Mouse (Mus musculus) forebrain, embryonic 15.5 days (tissue): ENCODE measurements around the gene Itsn2. TPM values are rescaled to one million over a fixed set of nuclear protein-coding genes. Genes with fewer than 3 reads are reported as not detected.

Experiments
- ATAC-seq: fragments of 200-750 bp; cut with Nextera tagmentation; replicated peaks from 2 replicates; pipeline ENCODE4 v1.8.0; 2017; ENCODE audit warnings: mild to moderate bottlenecking, moderate TSS enrichment, moderate library complexity
- H3K27ac ChIP-seq: fragments of 300-500 bp; sonication (generic); replicated peaks from 2 replicates; pipeline ENCODE4 v1.5.1; 2015; ENCODE audit warnings: mild to moderate bottlenecking, inconsistent platforms
- H3K27me3 ChIP-seq: fragments of 300-500 bp; sonication (generic); 2 replicates; pipeline ENCODE4 v1.6.1; 2015; ENCODE audit warnings: inconsistent platforms
- H3K36me3 ChIP-seq: fragments of 300-500 bp; sonication (generic); 2 replicates; pipeline ENCODE4 v1.6.1; 2015; ENCODE audit warnings: mild to moderate bottlenecking, inconsistent platforms
- H3K4me1 ChIP-seq: fragments of 300-500 bp; sonication (generic); 2 replicates; pipeline ENCODE4 v1.6.1; 2015; ENCODE audit warnings: inconsistent platforms
- H3K4me2 ChIP-seq: fragments of 300-500 bp; sonication (generic); replicated peaks from 2 replicates; pipeline ENCODE4 v1.6.1; 2015; ENCODE audit warnings: mild to moderate bottlenecking, inconsistent platforms
- H3K4me3 ChIP-seq: fragments of 300-500 bp; sonication (generic); 2 replicates; pipeline ENCODE4 v1.5.1; 2015; ENCODE audit warnings: mild to moderate bottlenecking, inconsistent platforms
- H3K9ac ChIP-seq: fragments of 300-500 bp; sonication (generic); replicated peaks from 2 replicates; pipeline ENCODE4 v1.6.1; 2015; ENCODE audit warnings: mild to moderate bottlenecking, inconsistent platforms
- H3K9me3 ChIP-seq: fragments of 300-500 bp; sonication (generic); 2 replicates; pipeline ENCODE4 v1.6.1; 2016; ENCODE audit warnings: inconsistent platforms
- WGBS: fragments of 180-500 bp; shearing (Covaris S2); methylation state at CpG from one replicate; pipeline ENCODE4 v1.1.7; 2015; ENCODE audit warnings: mixed read lengths; 5-methylcytosine and 5-hydroxymethylcytosine counted together
- polyA plus RNA-seq: library from polyadenylated mRNA; unstranded; fragments of >200 nt; fragmentation: Nextera tagmentation; extraction: Ambion mirVana; gene quantifications from 2 replicates; pipeline ENCODE4 v1.2.1, GENCODE M21; 2015

Itsn2 gene
- polyA plus RNA-seq, 1 experiment from 2014 or later, result 21.2 TPM

GRCm38 (mm10) chr12:4757060-4757459 lies 164.6 kb downstream of the Itsn2 start:
- no peak for ATAC-seq
- no peak overlapping the region for H3K4me2 ChIP-seq
- H3K9ac ChIP-seq, result no peak overlapping the region
- no peaks in the 10 kb centered on the region for H3K36me3 ChIP-seq
- no peaks in the 10 kb centered on the region for H3K27me3 ChIP-seq
- WGBS, result 89% methylated on average over 1 of the region's 1 CpGs
- no peak overlapping the region for H3K27ac ChIP-seq
- no peak overlapping the region for H3K4me3 ChIP-seq
- no peaks in the 10 kb centered on the region for H3K9me3 ChIP-seq
- H3K4me1 ChIP-seq, result no peaks in the 10 kb centered on the region

Other genes with a start within 250 kb of the Itsn2 start
- 20.9 and 22.8 TPM in 2 replicates for gene Ncoa1, start 115.5 kb upstream of the Itsn2 start, polyA plus RNA-seq
- not detected in 2 replicates for gene Gm3625, start 289 bp downstream of the Itsn2 start, polyA plus RNA-seq
- gene Fam228a, start 145.8 kb downstream of the Itsn2 start, polyA plus RNA-seq, result 0.61 and 0.89 TPM in 2 replicates
- gene Pfn4, start 176.4 kb downstream of the Itsn2 start, polyA plus RNA-seq, result 9.3 and 10.7 TPM in 2 replicates
- 4.8 TPM in 2 replicates for gene Fam228b, start 176.6 kb downstream of the Itsn2 start, polyA plus RNA-seq
- gene Sf3b6, start 224.9 kb downstream of the Itsn2 start, polyA plus RNA-seq, result 245 and 258 TPM in 2 replicates
- gene Fkbp1b, start 249.0 kb downstream of the Itsn2 start, polyA plus RNA-seq, result 20.0 and 23.9 TPM in 2 replicates